Mouse (Mus musculus) heart, embryonic 14.5 days (tissue): Measurements from ENCODE around the gene Hrg. TPM values are rescaled to one million over a fixed set of nuclear protein-coding genes. Genes with fewer than 3 reads are reported as not detected.
"Not testable (repeated sequence)": the region's sequence is repeated elsewhere in the genome, so short reads cannot be mapped to it uniquely, and the experiment has no call there.

Source experiments
- ATAC-seq: fragments of 200-750 bp; cut with Nextera tagmentation; 2 replicates; pipeline ENCODE4 v1.8.0; 2017; ENCODE audit warnings: low read depth, moderate TSS enrichment; ENCODE audit not compliant: insufficient number of reproducible peaks, insufficient read depth, low FRiP score
- H3K27ac ChIP-seq, 2 experiments: fragments of 200-500 bp in 1 of 2; fragments of 300-500 bp in 1 of 2; sonication (generic) in 1 of 2; replicated peaks in 1 of 2; 2 replicates each; pipeline ENCODE4 v1.5.1; 2012 to 2014; ENCODE audit warnings: low read depth in 2 of 2, low read length in 2 of 2, control low read depth in 1 of 2, mild to moderate bottlenecking in 1 of 2, mixed read lengths in 1 of 2; ENCODE audit not compliant: control insufficient read depth in 1 of 2, insufficient read depth in 1 of 2
- H3K27me3 ChIP-seq: fragments of 300-500 bp; sonication (generic); 2 replicates; pipeline ENCODE4 v1.6.1; 2014; ENCODE audit warnings: mild to moderate bottlenecking, low read length, control low read depth; ENCODE audit not compliant: control insufficient read depth, insufficient read depth
- H3K36me3 ChIP-seq: fragments of 300-500 bp; sonication (generic); 2 replicates; pipeline ENCODE4 v1.6.1; 2014; ENCODE audit warnings: mild to moderate bottlenecking, control low read depth, low read length, mixed read lengths; ENCODE audit not compliant: control insufficient read depth, insufficient read depth
- H3K4me1 ChIP-seq, 2 experiments: fragments of 200-500 bp in 1 of 2; fragments of 300-500 bp in 1 of 2; sonication (generic) in 1 of 2; 2 replicates each; pipeline ENCODE4 v1.6.1; 2012 to 2014; ENCODE audit warnings: low read length in 2 of 2, control low read depth in 1 of 2, mixed read lengths in 1 of 2; ENCODE audit not compliant: control insufficient read depth in 2 of 2, insufficient read depth in 2 of 2
- H3K4me2 ChIP-seq: fragments of 300-500 bp; sonication (generic); 2 replicates; pipeline ENCODE4 v1.6.1; 2014; ENCODE audit warnings: mild to moderate bottlenecking, low read length
- H3K4me3 ChIP-seq, 2 experiments: fragments of 200-500 bp in 1 of 2; fragments of 300-500 bp in 1 of 2; sonication (generic) in 1 of 2; 2 replicates each; pipeline ENCODE4 v1.5.1; 2012 to 2014; ENCODE audit warnings: low read length in 2 of 2, mild to moderate bottlenecking in 2 of 2, control low read depth in 1 of 2, low read depth in 1 of 2, moderate library complexity in 1 of 2; ENCODE audit not compliant: control insufficient read depth in 1 of 2, insufficient read depth in 1 of 2
- H3K9ac ChIP-seq: fragments of 300-500 bp; sonication (generic); 2 replicates; pipeline ENCODE4 v1.6.1; 2014; ENCODE audit warnings: mild to moderate bottlenecking, low read length
- H3K9me3 ChIP-seq: fragments of 300-500 bp; sonication (generic); 2 replicates; pipeline ENCODE4 v1.6.1; 2016; ENCODE audit warnings: low read length, control low read depth; ENCODE audit not compliant: control insufficient read depth
- WGBS: fragments of 180-500 bp; shearing (Covaris S2); extraction: QIAGEN DNeasy Blood & Tissue Kit; methylation state at CpG from one replicate; pipeline ENCODE4 v1.1.7; 2014; 5-methylcytosine and 5-hydroxymethylcytosine counted together
- polyA plus RNA-seq: library from polyadenylated mRNA; unstranded; fragments of >200 nt; fragmentation: Nextera tagmentation; extraction: Ambion mirVana; gene quantifications from 2 replicates; pipeline ENCODE4 v1.2.1, GENCODE M21; 2014

The Hrg gene
- polyA plus RNA-seq, 1 experiment from 2014 or later, result not detected

DNA sequence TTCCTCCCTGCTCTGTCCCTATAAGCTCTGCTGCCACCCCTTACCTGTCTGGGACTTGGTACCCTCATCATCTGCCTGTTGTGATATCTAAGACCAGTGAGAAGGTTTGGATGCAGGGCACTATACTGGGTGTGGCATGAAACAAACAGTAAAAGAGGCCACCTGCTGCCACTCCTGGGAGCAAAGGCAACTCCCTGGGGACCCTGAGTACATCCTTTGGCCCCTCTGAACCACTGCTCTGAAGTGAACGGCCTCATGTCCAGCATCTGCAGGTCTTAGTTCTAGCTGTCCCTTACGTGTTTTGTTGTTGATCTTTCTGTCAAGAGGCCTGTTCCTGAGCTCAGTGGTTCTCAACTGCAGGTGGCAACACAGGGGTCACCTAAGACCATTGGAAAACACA is 12.3 kb upstream of the Hrg start:
- no peak overlapping the region for H3K4me2 ChIP-seq
- no peak for ATAC-seq
- no peaks in the 10 kb centered on the region for H3K4me1 ChIP-seq
- WGBS, result 66% methylated on average over 2 of the region's 2 CpGs
- H3K36me3 ChIP-seq, result no peaks in the 10 kb centered on the region
- H3K9ac ChIP-seq, result no peak overlapping the region
- no peak overlapping the region for H3K27ac ChIP-seq
- no peaks in the 10 kb centered on the region for H3K27me3 ChIP-seq
- no peaks in the 10 kb centered on the region for H3K9me3 ChIP-seq
- no peak overlapping the region for H3K4me3 ChIP-seq

DNA sequence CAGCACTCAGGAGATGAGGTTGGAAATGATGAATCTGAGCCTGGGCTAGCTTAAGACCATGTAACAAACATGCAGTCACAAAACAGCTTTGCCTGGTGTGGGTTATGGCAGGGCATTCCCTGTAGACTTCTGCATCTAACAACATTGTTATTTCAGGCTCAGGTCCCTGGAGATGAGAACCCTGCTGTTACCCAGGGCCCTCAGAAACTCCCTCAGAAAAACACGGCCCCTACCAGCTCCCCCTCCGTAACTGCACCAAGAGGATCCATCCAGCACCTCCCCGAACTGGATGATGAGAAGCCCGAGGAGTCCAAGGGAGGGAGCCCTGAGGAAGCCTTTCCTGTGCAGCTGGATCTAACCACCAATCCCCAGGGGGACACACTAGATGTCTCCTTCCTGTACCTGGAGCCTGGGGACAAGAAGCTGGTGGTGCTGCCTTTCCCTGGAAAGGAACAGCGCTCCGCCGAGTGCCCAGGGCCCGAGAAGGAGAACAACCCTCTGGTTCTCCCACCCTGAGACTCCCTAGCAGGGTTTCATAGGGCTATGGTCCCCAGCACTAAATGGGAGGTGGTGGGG is 11.7 kb upstream of the Hrg start:
- Histone ChIP-seq H3K4me3 (no peak overlapping the region), H3K4me1 (no peaks in the 10 kb centered on the region), H3K27me3 (no peaks in the 10 kb centered on the region), H3K36me3 (no peaks in the 10 kb centered on the region), H3K9me3 (no peaks in the 10 kb centered on the region), H3K4me2 (no peak overlapping the region), H3K9ac (no peak overlapping the region), H3K27ac (no peak overlapping the region)
- 76% methylated on average over 8 of the region's 8 CpGs for WGBS
- no peak for ATAC-seq

- H3K36me3 ChIP-seq, ATAC-seq, H3K27me3 ChIP-seq: not testable (repeated sequence)
These were observed 8.9 kb upstream of the Hrg start for GRCm38 (mm10) chr16:22941825-22942476.

DNA sequence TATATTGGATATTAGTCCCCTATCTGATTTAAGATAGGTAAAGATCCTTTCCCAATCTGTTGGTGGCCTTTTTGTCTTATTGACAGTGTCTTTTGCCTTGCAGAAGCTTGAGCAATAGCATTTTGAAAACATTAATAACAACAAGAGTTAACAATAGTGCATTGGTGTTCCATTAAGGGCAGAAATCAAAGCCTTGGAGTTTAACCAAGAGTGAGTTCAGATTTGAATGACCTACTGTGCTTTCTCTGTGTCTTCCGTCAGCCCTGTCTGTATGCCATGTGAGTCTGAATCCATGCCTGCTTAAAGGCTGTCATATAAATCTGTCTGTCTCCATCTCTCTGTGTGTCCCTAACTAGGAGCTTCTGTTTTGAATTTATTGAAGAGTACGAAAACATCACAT is 3.5 kb upstream of the Hrg start:
- H3K9me3 ChIP-seq, result no peaks in the 10 kb centered on the region
- no peaks in the 10 kb centered on the region for H3K27me3 ChIP-seq
- H3K4me3 ChIP-seq, result no peak overlapping the region
- no peak overlapping the region for H3K9ac ChIP-seq
- H3K27ac ChIP-seq, result no peak overlapping the region
- no peak for ATAC-seq
- 72% methylated on average over 2 of the region's 2 CpGs for WGBS
- no peak overlapping the region for H3K4me2 ChIP-seq
- H3K36me3 ChIP-seq, result no peaks in the 10 kb centered on the region
- no peaks in the 10 kb centered on the region for H3K4me1 ChIP-seq

More at GRCm38 (mm10) chr16:22941825-22942476, 8.9 kb upstream of the Hrg start:
- not testable (repeated sequence) for H3K4me3 ChIP-seq, H3K4me2 ChIP-seq, H3K27ac ChIP-seq, H3K9me3 ChIP-seq, H3K4me1 ChIP-seq, H3K9ac ChIP-seq

DNA sequence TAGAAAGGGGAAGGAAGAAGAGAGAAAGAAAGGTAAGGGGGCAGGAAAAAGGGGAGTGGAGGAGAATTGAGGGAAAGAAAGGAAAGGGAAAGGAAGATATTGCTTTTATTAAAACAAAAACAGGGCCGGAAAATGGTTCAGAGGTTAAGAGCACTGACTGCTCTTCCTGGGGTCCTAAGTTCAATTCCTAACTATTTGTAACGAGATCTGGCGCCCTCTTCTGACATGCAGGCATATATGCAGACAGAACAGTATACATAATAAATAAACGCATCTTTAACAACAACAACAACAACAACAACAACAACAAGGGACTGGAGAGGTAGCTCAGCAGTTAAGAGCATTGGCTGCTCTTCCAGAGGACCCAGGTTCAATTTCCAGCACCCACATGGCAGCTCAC is 2.2 kb downstream of the Hrg start:
- Histone ChIP-seq H3K27ac (no peak overlapping the region), H3K4me3 (no peak overlapping the region), H3K9ac (no peak overlapping the region), H3K9me3 (no peaks in the 10 kb centered on the region), H3K4me1 (no peaks in the 10 kb centered on the region), H3K4me2 (no peak overlapping the region), H3K36me3 (no peaks in the 10 kb centered on the region), H3K27me3 (no peaks in the 10 kb centered on the region)
- ATAC-seq, result no peak
- 39% methylated on average over 4 of the region's 4 CpGs for WGBS

DNA sequence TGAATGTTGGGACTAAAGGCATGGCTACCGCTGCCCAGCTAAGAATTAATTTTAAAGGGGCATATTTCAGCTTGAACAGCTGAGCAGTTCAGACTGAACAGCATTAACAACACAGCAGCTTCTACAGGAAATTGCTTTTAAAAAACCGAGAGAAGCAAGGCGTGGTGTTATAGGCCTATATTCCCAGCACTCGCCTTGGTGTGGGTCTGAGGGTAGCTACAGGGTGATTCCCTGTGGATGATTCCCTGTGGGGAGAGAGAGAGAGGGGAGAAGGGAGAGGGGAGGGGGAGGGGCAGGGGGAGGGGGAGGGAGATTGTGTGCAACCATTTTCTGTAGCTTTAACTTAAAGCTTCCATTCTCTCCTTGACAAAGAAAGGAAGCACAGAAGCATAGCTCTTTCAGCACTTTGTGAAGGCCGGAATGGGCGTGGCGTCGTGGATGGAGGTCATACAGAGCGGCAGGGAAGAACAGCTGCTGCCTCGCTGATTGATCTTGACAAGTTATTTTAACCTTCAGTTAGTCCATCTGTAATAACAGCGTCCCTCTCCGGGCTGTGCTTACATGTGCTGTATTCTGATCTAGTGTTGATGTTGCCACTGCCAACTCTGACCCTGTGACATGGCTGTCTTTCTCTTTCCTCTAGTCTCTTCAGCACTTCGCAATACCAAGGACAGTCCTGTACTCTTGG is 4.7 kb downstream of the Hrg start:
- H3K9ac ChIP-seq, result no peak overlapping the region
- no peak overlapping the region for H3K4me3 ChIP-seq
- no peak for ATAC-seq
- H3K9me3 ChIP-seq, result no peaks in the 10 kb centered on the region
- no peak overlapping the region for H3K4me2 ChIP-seq
- H3K4me1 ChIP-seq, result no peaks in the 10 kb centered on the region
- WGBS, result 64% methylated on average over 13 of the region's 13 CpGs
- H3K27ac ChIP-seq, result no peak overlapping the region
- no peaks in the 10 kb centered on the region for H3K36me3 ChIP-seq
- no peaks in the 10 kb centered on the region for H3K27me3 ChIP-seq

DNA sequence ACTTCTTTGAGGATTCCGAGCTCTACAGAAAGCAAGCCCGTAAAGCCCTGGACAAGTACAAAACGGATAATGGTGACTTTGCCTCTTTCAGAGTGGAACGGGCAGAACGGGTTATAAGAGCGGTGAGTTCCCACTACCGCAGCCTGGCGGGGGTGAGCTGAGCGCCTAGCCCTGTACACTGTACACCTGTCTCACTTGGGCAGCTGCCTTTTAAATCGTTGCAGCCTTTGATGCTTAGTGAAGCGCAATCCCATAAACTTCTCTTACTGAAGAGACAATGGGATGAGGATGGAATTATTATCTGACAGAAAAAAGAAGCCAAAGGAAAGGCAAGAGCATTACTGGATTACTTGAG is 5.2 kb downstream of the Hrg start:
- Histone ChIP-seq H3K27me3 (no peaks in the 10 kb centered on the region), H3K4me1 (no peaks in the 10 kb centered on the region), H3K9me3 (no peaks in the 10 kb centered on the region), H3K9ac (no peak overlapping the region), H3K27ac (no peak overlapping the region), H3K4me2 (no peak overlapping the region), H3K36me3 (no peaks in the 10 kb centered on the region), H3K4me3 (no peak overlapping the region)
- WGBS, result 82% methylated on average over 11 of the region's 11 CpGs
- no peak for ATAC-seq
